Mouse (Mus musculus): ENCODE data around the gene Shc1. TPM values are rescaled to one million over a fixed set of nuclear protein-coding genes. Genes with fewer than 3 reads are reported as not detected.

The Shc1 gene
- 10 to 100 TPM; 10.7 to 14.6 TPM for total RNA-seq (2021)

DNA sequence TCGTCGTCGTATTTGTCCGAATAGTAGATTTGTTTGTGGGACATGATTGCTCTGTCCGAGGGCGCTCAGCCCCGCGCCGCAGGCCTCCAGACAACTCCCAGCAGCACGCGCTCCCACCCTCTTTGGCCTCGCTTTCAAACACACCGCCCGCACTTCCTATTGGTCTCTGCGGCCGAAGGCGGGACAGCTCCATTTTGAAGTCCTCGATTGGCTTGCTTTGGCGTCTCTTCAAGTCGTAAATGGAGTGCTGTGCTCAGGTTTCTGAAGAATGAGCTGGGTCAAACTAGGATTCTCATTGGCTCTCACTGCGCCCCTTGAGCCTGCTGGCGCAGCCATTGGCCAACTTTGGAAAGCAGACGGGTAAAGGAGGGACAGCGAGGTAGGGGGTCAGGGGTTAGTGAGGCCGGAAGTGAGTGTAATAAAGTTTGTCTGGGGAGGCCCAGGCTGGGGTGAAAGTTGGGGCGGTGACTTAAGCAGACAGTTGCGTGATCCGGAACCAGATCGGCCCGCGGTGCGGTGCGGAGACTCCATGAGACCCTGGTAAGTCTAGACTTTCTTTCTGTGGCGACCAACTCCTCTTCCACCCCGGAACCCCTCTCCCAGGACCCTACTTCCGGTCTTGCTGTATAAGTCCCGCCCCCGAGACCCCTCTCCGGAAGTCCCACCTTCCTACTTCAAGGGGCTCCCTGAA, at the start of gene Shc1, which contains the start of gene Cks1b:
Gene Shc1 (plus strand): TSS at position 274 of the 691 bp plus-strand sequence.
Gene Cks1b (minus strand): TSS at position 214 of the 691 bp plus-strand sequence.
- intact Hi-C loops (cut with DNase I), result no loop called here
- DNase-seq (ENCODE audit: low spot score in 2 of 2), result peak; percentile 92 to 99

GRCm38 (mm10) chr3:89373581-89374231, 44.5 kb upstream of the Shc1 start:
- no peak for DNase-seq (ENCODE audit: low spot score in 2 of 2)
- intact Hi-C loops (cut with DNase I), result no loop called here

DNA sequence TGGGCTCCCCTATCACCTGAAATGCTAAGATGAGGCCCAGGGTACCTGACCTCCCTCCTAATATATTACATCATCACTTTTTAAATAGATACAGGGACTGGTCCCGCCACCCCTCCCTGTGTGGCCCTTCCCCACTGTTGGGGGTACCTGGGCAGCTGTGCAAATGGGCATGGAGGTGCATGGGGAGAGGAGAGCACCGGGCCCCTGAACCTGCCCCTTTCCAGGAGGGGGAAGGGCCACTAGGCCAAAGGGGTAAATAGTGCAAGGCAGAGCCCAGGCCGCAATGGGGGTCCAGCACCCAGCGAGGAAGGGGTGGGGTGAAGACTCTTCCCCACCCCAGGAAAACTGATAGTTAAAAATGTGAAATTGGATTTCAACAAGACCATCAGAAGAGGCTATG, 40.4 kb upstream of the Shc1 start:
- intact Hi-C loops (cut with DNase I), result loop anchor here (5.0 kb wide), 1 partner anchor 109 kb away; no protein-coding TSS in a partner anchor

GRCm38 (mm10) chr3:89378394-89379067, 39.7 kb upstream of the Shc1 start:
- intact Hi-C loops (cut with DNase I), result loop anchor here (5.0 kb wide), 1 partner anchor 109 kb away; no protein-coding TSS in a partner anchor

More for the DNA sequence above, 40.4 kb upstream of the Shc1 start:
- no peak for DNase-seq (ENCODE audit: low spot score in 2 of 2)

DNA sequence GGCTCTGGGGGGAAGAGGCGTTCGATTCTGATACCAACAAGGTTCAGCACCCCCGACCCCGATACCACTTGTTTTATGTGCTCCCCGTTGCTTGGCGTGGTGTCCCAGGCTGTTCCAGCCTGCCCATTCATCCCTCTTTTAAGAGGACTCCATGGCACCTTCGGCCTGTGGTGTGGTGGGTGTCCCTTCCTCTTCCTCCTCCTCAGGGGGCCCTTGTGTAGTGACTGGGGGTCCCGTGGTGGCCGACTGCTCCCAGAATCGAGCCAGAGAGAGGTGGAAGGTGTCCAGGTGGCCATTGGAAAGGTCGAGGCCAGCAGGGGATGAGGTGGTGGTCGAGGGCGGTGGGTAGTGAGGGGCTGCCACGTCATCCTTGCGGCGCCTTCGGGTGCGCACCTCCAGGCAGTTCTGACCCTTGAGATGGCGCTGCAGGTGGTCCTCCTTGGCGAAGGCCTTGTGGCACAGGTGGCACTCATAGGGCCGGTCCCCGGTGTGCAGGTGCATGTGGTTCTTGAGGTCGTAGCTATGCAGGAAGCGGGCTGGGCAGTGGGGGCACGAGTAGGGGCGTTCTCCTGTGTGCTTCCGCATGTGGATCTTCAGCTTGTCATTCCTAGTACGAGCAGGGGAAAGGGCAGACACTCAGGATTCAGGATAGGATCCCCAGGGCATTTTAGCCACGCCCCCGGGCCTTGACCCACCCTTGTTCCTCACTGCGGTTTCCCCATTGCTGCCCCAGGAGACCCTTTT, 38.7 kb upstream of the Shc1 start:
- intact Hi-C loops (cut with DNase I), result loop anchor here (5.0 kb wide), 1 partner anchor 108 kb away; no protein-coding TSS in a partner anchor
- no peak for DNase-seq (ENCODE audit: low spot score in 2 of 2)

More at GRCm38 (mm10) chr3:89378394-89379067, 39.7 kb upstream of the Shc1 start:
- DNase-seq (ENCODE audit: low spot score in 2 of 2), result peak; percentile 60 to 70

GRCm38 (mm10) chr3:89380291-89380690, 38.0 kb upstream of the Shc1 start:
- no peak for DNase-seq (ENCODE audit: low spot score in 2 of 2)
- intact Hi-C loops (cut with DNase I), result no loop called here

- intact Hi-C loops (cut with DNase I), result no loop called here
Measured at GRCm38 (mm10) chr3:89380711-89381110, 37.5 kb upstream of the Shc1 start.

GRCm38 (mm10) chr3:89381233-89381632, 37.0 kb upstream of the Shc1 start:
- no peak for DNase-seq (ENCODE audit: low spot score in 2 of 2)
- intact Hi-C loops (cut with DNase I), result no loop called here

More at GRCm38 (mm10) chr3:89380711-89381110, 37.5 kb upstream of the Shc1 start:
- no peak for DNase-seq (ENCODE audit: low spot score in 2 of 2)

DNA sequence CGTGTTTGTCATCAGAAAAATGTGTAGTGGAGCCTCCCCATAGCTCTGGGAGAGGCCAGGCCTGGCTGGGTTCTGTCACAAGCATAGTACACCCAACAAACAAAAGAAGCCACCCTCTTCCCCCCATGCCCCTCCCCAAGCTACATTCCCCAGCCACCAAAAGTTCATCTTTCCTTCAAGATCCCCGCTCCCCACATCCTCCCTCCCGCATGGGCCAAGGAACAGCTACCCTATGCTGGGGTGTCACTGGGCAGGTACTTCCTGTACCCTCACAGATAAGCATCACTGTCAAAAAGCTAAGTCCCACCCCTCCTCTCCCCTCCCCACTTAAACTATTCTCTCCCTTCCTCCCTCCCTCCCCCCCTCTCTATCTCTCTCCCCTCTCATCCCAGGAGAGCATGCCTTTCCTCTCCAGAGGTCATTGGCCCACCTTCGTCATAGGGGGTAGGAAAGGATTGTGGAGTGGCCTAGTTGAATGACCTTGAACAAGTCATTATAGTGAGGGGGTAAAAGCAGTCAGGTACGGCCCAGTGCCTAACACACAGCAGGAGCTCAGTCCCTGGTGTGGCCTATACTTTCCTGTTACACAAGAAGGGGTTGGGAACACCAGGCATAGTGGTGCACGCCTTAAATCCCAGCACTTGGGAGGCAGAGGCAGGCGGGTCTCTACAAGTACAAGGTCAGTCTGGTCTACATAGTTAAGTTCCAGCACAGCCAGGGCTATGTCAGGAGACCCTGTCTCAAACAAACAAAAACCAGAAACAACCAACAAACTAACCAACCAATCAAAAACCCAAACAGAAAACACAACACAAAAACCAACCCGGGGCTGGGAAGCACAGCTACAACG, 36.0 kb upstream of the Shc1 start:
- intact Hi-C loops (cut with DNase I), result no loop called here
- DNase-seq (ENCODE audit: low spot score in 2 of 2), result no peak

DNA sequence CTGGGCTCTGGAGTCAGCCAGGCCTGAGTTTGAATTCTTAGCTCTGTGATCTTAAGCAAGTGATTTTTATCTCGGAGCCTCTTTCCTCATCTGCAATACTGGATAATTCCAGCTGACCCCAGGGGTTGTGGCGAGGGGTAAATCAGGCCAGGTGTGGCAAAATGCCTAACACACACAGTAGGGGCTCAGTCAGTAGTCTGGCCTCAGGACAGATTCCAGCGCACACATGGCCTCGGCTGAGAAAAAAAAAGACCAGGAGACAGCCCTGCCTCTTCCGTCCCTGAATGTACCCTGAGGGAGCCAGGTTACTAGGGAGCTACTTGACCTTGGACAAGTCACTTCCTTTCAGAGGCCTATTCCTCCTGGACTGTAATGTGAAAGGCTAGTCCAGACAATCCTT, 35.3 kb upstream of the Shc1 start:
- DNase-seq (ENCODE audit: low spot score in 2 of 2), result no peak

GRCm38 (mm10) chr3:89383651-89384255, 34.5 kb upstream of the Shc1 start:
- no peak for DNase-seq (ENCODE audit: low spot score in 2 of 2)
- intact Hi-C loops (cut with DNase I), result no loop called here

More for the DNA sequence above, 35.3 kb upstream of the Shc1 start:
- intact Hi-C loops (cut with DNase I), result no loop called here

DNA sequence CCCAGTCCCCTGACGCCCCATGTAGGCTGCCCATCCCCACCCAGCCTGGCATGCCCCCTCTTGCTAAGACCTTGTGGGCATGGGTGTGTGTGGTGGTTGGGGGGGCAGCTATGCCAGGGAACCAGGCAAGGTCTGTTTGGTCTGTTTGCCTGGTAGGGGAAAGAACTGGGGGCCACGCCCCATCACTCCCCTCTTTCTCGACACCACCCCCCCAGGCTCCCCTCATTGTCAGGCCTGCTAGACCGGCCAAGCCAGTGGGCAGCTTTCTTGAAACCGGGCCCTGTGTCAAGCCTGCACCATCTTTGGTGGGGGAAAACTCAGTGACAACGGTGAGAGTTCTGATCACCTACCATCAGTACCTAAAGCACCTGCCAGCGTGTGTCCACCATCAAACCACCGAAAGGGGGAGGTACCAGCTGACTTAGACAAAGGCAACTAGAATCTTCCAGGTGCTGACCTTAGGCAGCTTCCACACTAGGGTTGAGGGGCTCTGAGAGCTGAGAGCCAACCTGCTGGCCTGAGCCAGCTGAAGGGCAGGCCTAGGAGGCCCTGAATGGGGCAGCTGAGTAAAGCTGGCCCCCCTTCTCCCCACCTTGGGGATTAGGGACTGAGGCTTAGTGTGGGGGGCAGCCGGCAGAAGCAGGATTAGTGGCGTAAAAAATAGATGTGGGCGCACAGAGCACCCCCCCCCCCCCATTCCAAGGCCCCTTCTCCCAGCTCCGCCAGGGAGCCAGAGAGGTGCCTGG, 33.7 kb upstream of the Shc1 start:
- no peak for DNase-seq (ENCODE audit: low spot score in 2 of 2)
- intact Hi-C loops (cut with DNase I), result no loop called here

- intact Hi-C loops (cut with DNase I), result no loop called here
- DNase-seq (ENCODE audit: low spot score in 2 of 2), result no peak
Measured at GRCm38 (mm10) chr3:89385451-89385850, 32.8 kb upstream of the Shc1 start.

- intact Hi-C loops (cut with DNase I), result no loop called here
- no peak for DNase-seq (ENCODE audit: low spot score in 2 of 2)
Measured at GRCm38 (mm10) chr3:89386438-89387420, 31.5 kb upstream of the Shc1 start.

DNA sequence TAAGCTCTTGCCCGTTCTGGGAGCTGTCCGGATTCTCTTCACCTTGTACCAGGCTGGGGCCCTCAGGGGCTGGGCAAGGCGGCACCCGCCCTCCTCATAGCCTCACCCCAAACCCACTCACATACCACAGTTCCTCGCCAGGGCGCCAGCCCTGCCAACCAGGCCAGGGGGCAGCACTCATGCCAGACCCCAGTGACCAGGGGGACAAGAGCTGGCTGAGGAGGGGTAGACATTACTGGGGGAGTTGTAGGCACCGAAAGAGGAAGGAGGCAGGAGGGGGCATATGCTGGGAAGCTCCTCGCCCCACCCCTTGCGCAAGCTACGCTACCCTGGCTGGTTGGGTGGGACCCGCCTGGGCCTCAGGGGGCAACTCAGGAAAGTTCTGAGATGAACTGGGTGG, 30.6 kb upstream of the Shc1 start:
- DNase-seq (ENCODE audit: low spot score in 2 of 2), result no peak
- intact Hi-C loops (cut with DNase I), result no loop called here

GRCm38 (mm10) chr3:89388134-89388881, 29.9 kb upstream of the Shc1 start:
- peak in 1 of 2 experiments; percentile 35 for DNase-seq (ENCODE audit: low spot score in 2 of 2)
- intact Hi-C loops (cut with DNase I), result no loop called here

All from left cerebral cortex, postnatal 25 days (tissue).